Mouse (Mus musculus): Measurements from ENCODE around the gene Rnase12.
"Not testable (repeated sequence)": the region's sequence is repeated elsewhere in the genome, so short reads cannot be mapped to it uniquely, and the experiment has no call there.

Rnase12 gene

GRCm38 (mm10) chr14:51017256-51017655, 40.2 kb downstream of the Rnase12 start:
- DNase-seq (ENCODE audit: low spot score): no peak

- DNase-seq (ENCODE audit: low spot score): no peak
These were observed 41.7 kb downstream of the Rnase12 start for GRCm38 (mm10) chr14:51015780-51016179.

GRCm38 (mm10) chr14:51014724-51015123, 42.7 kb downstream of the Rnase12 start:
- DNase-seq (ENCODE audit: low spot score): not testable (repeated sequence)

- DNase-seq (ENCODE audit: low spot score): no peak
These were observed 47.9 kb downstream of the Rnase12 start for GRCm38 (mm10) chr14:51009572-51009971.

GRCm38 (mm10) chr14:51008781-51009180, 48.7 kb downstream of the Rnase12 start:
- no peak for DNase-seq (ENCODE audit: low spot score)

GRCm38 (mm10) chr14:51007914-51008713, 49.3 kb downstream of the Rnase12 start:
- DNase-seq (ENCODE audit: low spot score): no peak

GRCm38 (mm10) chr14:51007152-51007801, 50.2 kb downstream of the Rnase12 start, which contains the start of gene Rnase10:
Rnase10 (plus strand) TSS chr14:51007751.
- peak; percentile 28 for DNase-seq (ENCODE audit: low spot score)

Measured in embryo, embryonic 10.5 days (tissue).